Mouse (Mus musculus): ENCODE data around the gene Hspa14.
A peak's percentile ranks its signal among the peaks of the same experiment; 100 is the strongest.

The Hspa14 gene

GRCm38 (mm10) chr2:3512552-3513454 is at the start of gene Hspa14, which contains the start of the genes Gm45902 and Cdnf:
Hspa14 (minus strand) TSS chr2:3512814.
Gm45902 (minus strand) TSS chr2:3512790.
Cdnf (plus strand) TSS chr2:3513030.
- DNase-seq, result peak; percentile 96

GRCm38 (mm10) chr2:3546588-3546987 is 34.0 kb upstream of the Hspa14 start:
- DNase-seq, result peak; percentile 58

- DNase-seq, result no peak
Measured at GRCm38 (mm10) chr2:3546055-3546454, 33.4 kb upstream of the Hspa14 start.

- DNase-seq, result no peak
Measured at GRCm38 (mm10) chr2:3541307-3542079, 28.9 kb upstream of the Hspa14 start.

GRCm38 (mm10) chr2:3526288-3526687 is 13.7 kb upstream of the Hspa14 start:
- DNase-seq, result no peak

- DNase-seq, result no peak
Measured at GRCm38 (mm10) chr2:3522558-3522957, 9.9 kb upstream of the Hspa14 start.

- DNase-seq, result peak; percentile 42
Measured at GRCm38 (mm10) chr2:3512076-3512475, 538 bp downstream of the Hspa14 start.

GRCm38 (mm10) chr2:3500886-3501285 is 11.7 kb downstream of the Hspa14 start:
- DNase-seq, result no peak

- no peak for DNase-seq
Measured at GRCm38 (mm10) chr2:3499543-3499942, 13.1 kb downstream of the Hspa14 start.

GRCm38 (mm10) chr2:3493833-3494409 is 18.7 kb downstream of the Hspa14 start:
- DNase-seq, result no peak

GRCm38 (mm10) chr2:3489816-3490215 is 22.8 kb downstream of the Hspa14 start:
- DNase-seq, result no peak

GRCm38 (mm10) chr2:3480239-3480638 is 32.4 kb downstream of the Hspa14 start:
- no peak for DNase-seq

GRCm38 (mm10) chr2:3475746-3476251 is 36.8 kb downstream of the Hspa14 start:
- peak; percentile 11 for DNase-seq

- DNase-seq, result peak; percentile 98
Measured at GRCm38 (mm10) chr2:3474861-3475283, 37.7 kb downstream of the Hspa14 start, which contains the start of gene Suv39h2. Suv39h2 (minus strand) TSS chr2:3475031.

GRCm38 (mm10) chr2:3474361-3474805 is 38.2 kb downstream of the Hspa14 start:
- peak; percentile 60 for DNase-seq

GRCm38 (mm10) chr2:3473891-3474290 is 38.7 kb downstream of the Hspa14 start:
- DNase-seq, result no peak

GRCm38 (mm10) chr2:3456590-3456989 is 56.0 kb downstream of the Hspa14 start:
- DNase-seq, result no peak

- no peak for DNase-seq
Measured at GRCm38 (mm10) chr2:3453096-3453495, 59.5 kb downstream of the Hspa14 start.

GRCm38 (mm10) chr2:3449431-3449830 is 63.2 kb downstream of the Hspa14 start:
- DNase-seq, result no peak

GRCm38 (mm10) chr2:3445984-3446383 is 66.6 kb downstream of the Hspa14 start:
- DNase-seq, result no peak

- peak; percentile 15 for DNase-seq
Measured at GRCm38 (mm10) chr2:3444206-3444605, 68.4 kb downstream of the Hspa14 start.

Measured in cerebellum, adult 8-10 months (tissue).